Mouse (Mus musculus): ENCODE measurements at regions not wholly inside any gene's neighbourhood (a gene's known extent, or its start where the extent isn't known, plus 50 kb on each side); places are given as distances from the start of the nearest gene placed in this dataset.
A peak's percentile ranks its signal among the peaks of the same experiment; 100 is the strongest.

- H3K4me1 ChIP-seq, result peaks cover 19% of the 10 kb centered on the region; the same call in 1 of the 2 replicates
- H3K36me3 ChIP-seq, result no peaks in the 10 kb centered on the region
- no peak overlapping the region for H3K4me2 ChIP-seq (replicated peaks)
- WGBS, result 93% methylated on average over 2 of the region's 2 CpGs
- peaks cover 28% of the 10 kb centered on the region for H3K27me3 ChIP-seq
- no peak for ATAC-seq (ENCODE audit: low FRiP score, low read depth)
- no peaks in the 10 kb centered on the region for H3K9me3 ChIP-seq
- no peak overlapping the region for H3K4me3 ChIP-seq
- no peak overlapping the region for H3K9ac ChIP-seq (replicated peaks)
- no peak overlapping the region for H3K27ac ChIP-seq (replicated peaks)
Measured at GRCm38 (mm10) chr5:118334054-118334453, 89.0 kb downstream of the 2410131K14Rik start.

DNA sequence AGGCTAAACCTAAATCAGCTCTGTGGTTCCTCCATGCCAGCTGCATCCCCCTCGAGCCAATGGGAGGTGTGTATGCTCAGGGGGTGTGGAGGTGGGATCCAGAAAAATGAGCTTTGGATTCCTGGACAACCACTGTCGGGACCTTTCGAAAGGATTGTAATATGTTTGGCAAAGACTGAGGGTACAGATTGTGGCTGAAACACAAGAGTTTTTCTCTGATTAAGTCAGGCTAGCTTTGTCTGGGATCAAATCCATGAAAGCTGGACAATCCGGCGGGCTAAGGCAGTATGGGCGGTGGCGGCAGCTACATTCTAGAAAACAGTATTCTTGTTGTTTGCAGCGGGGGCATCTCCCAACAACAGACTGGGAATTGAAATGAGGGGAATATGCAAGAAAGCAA lies 93.2 kb downstream of the 2410131K14Rik start:
- Histone ChIP-seq H3K36me3 (no peaks in the 10 kb centered on the region), H3K4me3 (no peak overlapping the region), H3K27ac (replicated peaks) (no peak overlapping the region), H3K9ac (replicated peaks) (no peak overlapping the region), H3K27me3 (peaks cover 5% of the 10 kb centered on the region; the same call in 1 of the 2 replicates), H3K4me2 (replicated peaks) (no peak overlapping the region), H3K9me3 (no peaks in the 10 kb centered on the region), H3K4me1 (no peaks in the 10 kb centered on the region)
- WGBS, result 89% methylated on average over 8 of the region's 8 CpGs
- no peak for ATAC-seq (ENCODE audit: low FRiP score, low read depth)

GRCm38 (mm10) chr5:118339676-118340661 lies 94.9 kb downstream of the 2410131K14Rik start:
- Histone ChIP-seq H3K4me2 (replicated peaks) (no peak overlapping the region), H3K27me3 (peaks cover 10% of the 10 kb centered on the region), H3K36me3 (no peaks in the 10 kb centered on the region), H3K9me3 (no peaks in the 10 kb centered on the region), H3K9ac (replicated peaks) (no peak overlapping the region), H3K27ac (replicated peaks) (no peak overlapping the region), H3K4me1 (peaks cover 14% of the 10 kb centered on the region), H3K4me3 (no peak overlapping the region)
- WGBS, result 64% methylated on average over 22 of the region's 22 CpGs
- ATAC-seq (ENCODE audit: low FRiP score, low read depth), result no peak

DNA sequence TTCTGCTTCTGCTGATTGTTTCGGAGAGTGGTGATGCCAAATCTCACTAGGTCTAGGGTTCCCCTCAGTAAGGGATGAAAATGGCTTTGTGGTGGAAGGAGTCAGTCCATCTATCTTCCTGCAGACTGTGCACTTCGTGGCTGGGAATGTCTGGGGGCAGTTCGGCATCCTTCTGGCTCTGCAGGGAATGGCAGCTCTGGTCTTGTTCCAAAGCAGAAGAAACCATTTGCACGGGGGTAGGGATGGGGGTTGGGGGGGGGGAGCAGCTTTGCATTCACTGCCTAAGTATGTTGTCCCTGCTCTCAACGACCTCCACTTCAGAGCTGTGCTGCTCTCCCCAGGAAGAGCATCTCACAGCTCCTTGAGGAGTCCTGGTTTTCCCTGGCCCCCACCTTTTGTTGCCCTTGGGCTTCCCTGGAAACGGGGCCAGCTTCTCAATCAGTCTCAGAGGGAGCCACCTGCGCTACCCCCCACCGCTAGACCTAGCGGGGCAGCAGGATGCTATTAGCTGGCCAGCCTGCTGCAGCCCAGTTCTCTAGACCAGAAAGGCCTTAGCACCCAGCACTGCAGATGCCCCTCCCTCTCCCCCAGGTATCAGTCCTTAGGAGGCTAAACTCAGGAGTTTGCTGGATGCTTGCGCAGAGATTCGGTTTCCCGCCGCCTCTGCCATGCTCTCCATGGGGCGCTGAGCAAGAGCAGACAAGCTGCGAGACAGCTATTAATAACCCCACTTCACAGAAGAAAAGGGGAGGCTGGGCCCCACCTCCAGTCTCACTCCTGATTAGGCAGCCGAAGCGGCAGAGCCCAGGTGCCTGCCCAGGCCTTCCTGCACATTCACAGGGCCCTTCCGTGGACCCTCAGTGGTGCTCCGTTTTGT lies 98.7 kb downstream of the 2410131K14Rik start:
- 27% methylated on average over 19 of the region's 19 CpGs for WGBS
- Histone ChIP-seq H3K9me3 (no peaks in the 10 kb centered on the region), H3K27ac (replicated peaks) (no peak overlapping the region), H3K4me1 (peaks cover 17% of the 10 kb centered on the region), H3K36me3 (no peaks in the 10 kb centered on the region), H3K9ac (replicated peaks) (no peak overlapping the region), H3K27me3 (peaks cover 10% of the 10 kb centered on the region), H3K4me2 (replicated peaks) (no peak overlapping the region), H3K4me3 (no peak overlapping the region)
- ATAC-seq (ENCODE audit: low FRiP score, low read depth), result no peak

- Histone ChIP-seq H3K4me2 (replicated peaks) (no peak overlapping the region), H3K4me3 (no peak overlapping the region), H3K9me3 (no peaks in the 10 kb centered on the region), H3K27me3 (peaks cover 10% of the 10 kb centered on the region; the same call in 1 of the 2 replicates), H3K4me1 (peaks cover 17% of the 10 kb centered on the region), H3K27ac (replicated peaks) (no peak overlapping the region), H3K36me3 (no peaks in the 10 kb centered on the region), H3K9ac (replicated peaks) (no peak overlapping the region)
- 71% methylated on average over 3 of the region's 3 CpGs for WGBS
- ATAC-seq (ENCODE audit: low FRiP score, low read depth), result no peak
Measured at GRCm38 (mm10) chr5:118345226-118345625, 100.2 kb downstream of the 2410131K14Rik start.

DNA sequence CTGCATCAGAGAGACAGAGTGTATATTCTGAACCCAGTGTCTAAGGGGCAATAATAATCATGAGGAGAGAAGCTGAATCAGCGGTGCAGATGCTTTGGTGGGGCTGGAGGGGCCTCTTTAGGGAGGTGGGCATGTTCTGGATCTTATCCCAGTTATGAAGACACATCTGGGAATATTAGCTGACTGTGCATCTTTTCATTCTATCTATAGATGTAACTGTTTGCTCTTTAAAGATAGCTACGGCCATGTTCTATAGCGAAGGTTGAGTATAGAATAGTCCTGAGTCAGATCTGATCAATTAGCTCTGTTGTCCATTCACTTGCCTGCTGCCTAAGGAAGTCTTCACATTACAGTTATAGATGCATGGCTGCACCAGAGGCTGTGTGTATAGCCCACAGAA lies 104.0 kb downstream of the 2410131K14Rik start:
- 94% methylated on average over 3 of the region's 3 CpGs for WGBS
- Histone ChIP-seq H3K27me3 (peaks cover 4% of the 10 kb centered on the region; the same call in 1 of the 2 replicates), H3K4me2 (replicated peaks) (no peak overlapping the region), H3K36me3 (no peaks in the 10 kb centered on the region), H3K4me1 (peaks cover 18% of the 10 kb centered on the region), H3K9me3 (peaks cover 3% of the 10 kb centered on the region; the same call in 1 of the 2 replicates), H3K27ac (replicated peaks) (no peak overlapping the region), H3K9ac (replicated peaks) (no peak overlapping the region), H3K4me3 (no peak overlapping the region)
- ATAC-seq (ENCODE audit: low FRiP score, low read depth), result no peak

DNA sequence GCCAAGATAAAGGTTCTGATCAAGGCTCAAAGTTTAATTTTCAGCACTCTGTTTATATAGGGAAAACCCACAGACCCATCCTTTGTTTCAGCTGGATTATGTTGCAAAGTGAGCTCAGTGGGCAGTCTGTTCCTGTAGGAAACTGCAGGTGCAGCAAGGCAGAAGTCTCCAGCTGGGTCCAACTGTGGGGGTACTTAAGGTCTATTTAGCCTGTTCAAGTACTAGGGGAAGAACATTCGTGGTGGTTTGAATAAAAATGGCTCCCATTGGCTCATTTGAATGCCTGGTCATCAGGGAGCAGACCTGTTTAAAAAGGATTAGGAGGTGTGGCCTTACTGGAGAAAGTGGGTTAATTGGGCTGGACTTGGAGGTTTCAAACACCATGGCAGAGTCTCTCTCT lies 106.3 kb downstream of the 2410131K14Rik start:
- Histone ChIP-seq H3K9ac (replicated peaks) (no peak overlapping the region), H3K9me3 (peaks cover 3% of the 10 kb centered on the region; the same call in 1 of the 2 replicates), H3K4me3 (no peak overlapping the region), H3K4me1 (peaks cover 23% of the 10 kb centered on the region), H3K27ac (replicated peaks) (no peak overlapping the region), H3K4me2 (replicated peaks) (no peak overlapping the region), H3K36me3 (no peaks in the 10 kb centered on the region), H3K27me3 (0 out of 2 replicates have a peak, but pooled peaks cover 2% of the 10 kb centered on the region)
- 16% methylated on average over 1 of the region's 1 CpGs for WGBS
- ATAC-seq (ENCODE audit: low FRiP score, low read depth), result no peak

DNA sequence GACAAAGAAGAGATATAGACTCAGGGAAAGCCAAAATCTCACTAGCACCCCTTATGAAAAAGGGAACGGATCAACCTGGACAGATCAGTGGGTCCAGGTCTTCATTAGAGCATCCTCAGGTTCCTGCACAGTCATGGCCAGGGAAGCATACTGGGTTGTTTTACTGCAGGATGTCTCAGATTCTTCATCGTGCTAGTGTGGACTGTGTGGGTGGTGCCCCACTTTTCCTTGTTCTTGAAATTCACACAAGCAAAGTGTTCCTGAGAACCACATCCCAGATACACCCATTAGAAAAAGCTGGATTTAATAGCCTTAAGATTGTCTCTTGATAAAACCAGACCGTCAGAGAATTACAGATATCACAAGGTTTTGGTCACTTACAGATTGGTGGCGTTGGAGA lies 107.1 kb downstream of the 2410131K14Rik start:
- Histone ChIP-seq H3K27me3 (0 out of 2 replicates have a peak, but pooled peaks cover 2% of the 10 kb centered on the region), H3K4me3 (no peak overlapping the region), H3K9me3 (peaks cover 3% of the 10 kb centered on the region; the same call in 1 of the 2 replicates), H3K27ac (replicated peaks) (no peak overlapping the region), H3K9ac (replicated peaks) (no peak overlapping the region), H3K36me3 (no peaks in the 10 kb centered on the region), H3K4me2 (replicated peaks) (no peak overlapping the region), H3K4me1 (peaks cover 23% of the 10 kb centered on the region)
- 95% methylated on average over 4 of the region's 4 CpGs for WGBS
- no peak for ATAC-seq (ENCODE audit: low FRiP score, low read depth)

- H3K4me2 ChIP-seq (replicated peaks), result no peak overlapping the region
- ATAC-seq (ENCODE audit: low FRiP score, low read depth), result no peak
- no peak overlapping the region for H3K4me3 ChIP-seq
- no peaks in the 10 kb centered on the region for H3K36me3 ChIP-seq
- H3K9me3 ChIP-seq, result peaks cover 3% of the 10 kb centered on the region; the same call in 1 of the 2 replicates
- 0 out of 2 replicates have a peak, but pooled peaks cover 2% of the 10 kb centered on the region for H3K27me3 ChIP-seq
- H3K9ac ChIP-seq (replicated peaks), result no peak overlapping the region
- WGBS, result 60% methylated on average over 6 of the region's 6 CpGs
- H3K27ac ChIP-seq (replicated peaks), result no peak overlapping the region
- H3K4me1 ChIP-seq, result peaks cover 23% of the 10 kb centered on the region
Measured at GRCm38 (mm10) chr5:118353061-118353460, 108.0 kb downstream of the 2410131K14Rik start.

DNA sequence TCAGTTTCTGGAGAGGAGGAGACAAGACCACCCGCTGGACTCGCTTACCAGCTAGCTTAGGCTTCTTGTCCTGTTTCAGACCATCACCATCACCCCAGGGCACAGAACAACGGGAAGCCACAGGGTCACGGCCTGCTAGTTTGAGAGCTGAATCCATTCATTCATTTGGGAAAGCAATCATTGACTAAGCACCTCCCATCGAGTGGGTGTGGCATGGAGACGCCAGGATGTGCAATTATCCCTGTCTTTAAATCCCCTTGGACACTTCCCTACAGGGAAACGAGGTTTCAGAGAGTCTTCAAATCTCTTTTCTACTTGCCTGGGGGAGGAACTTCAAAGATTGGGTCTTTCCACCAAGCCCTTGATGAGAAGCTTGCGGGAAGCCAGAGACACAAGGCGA lies 108.7 kb downstream of the 2410131K14Rik start:
- 0 out of 2 replicates have a peak, but pooled peaks cover 2% of the 10 kb centered on the region for H3K27me3 ChIP-seq
- H3K36me3 ChIP-seq, result no peaks in the 10 kb centered on the region
- peak overlapping the region; percentile 7; the same call in 1 of the 2 replicates for H3K4me2 ChIP-seq (replicated peaks)
- peaks cover 23% of the 10 kb centered on the region for H3K4me1 ChIP-seq
- peaks cover 3% of the 10 kb centered on the region; the same call in 1 of the 2 replicates for H3K9me3 ChIP-seq
- no peak overlapping the region for H3K9ac ChIP-seq (replicated peaks)
- WGBS, result 19% methylated on average over 9 of the region's 9 CpGs
- H3K4me3 ChIP-seq, result no peak overlapping the region
- no peak for ATAC-seq (ENCODE audit: low FRiP score, low read depth)
- H3K27ac ChIP-seq (replicated peaks), result no peak overlapping the region

GRCm38 (mm10) chr5:118354127-118354526 lies 109.1 kb downstream of the 2410131K14Rik start:
- peak overlapping the region; percentile 7; the same call in 1 of the 2 replicates for H3K4me2 ChIP-seq (replicated peaks)
- 18% methylated on average over 5 of the region's 5 CpGs for WGBS

More at GRCm38 (mm10) chr5:118354127-118354526, 109.1 kb downstream of the 2410131K14Rik start:
- Histone ChIP-seq H3K27ac (replicated peaks) (no peak overlapping the region), H3K9ac (replicated peaks) (no peak overlapping the region), H3K4me3 (no peak overlapping the region), H3K27me3 (peaks cover 5% of the 10 kb centered on the region; the same call in 1 of the 2 replicates), H3K4me1 (peaks cover 23% of the 10 kb centered on the region), H3K9me3 (peaks cover 3% of the 10 kb centered on the region; the same call in 1 of the 2 replicates), H3K36me3 (no peaks in the 10 kb centered on the region)
- ATAC-seq (ENCODE audit: low FRiP score, low read depth), result no peak
